Mouse (Mus musculus): ENCODE data around the gene Tdpoz4.
"Not testable (repeated sequence)": the region's sequence is repeated elsewhere in the genome, so short reads cannot be mapped to it uniquely, and the experiment has no call there.

The Tdpoz4 gene

DNA sequence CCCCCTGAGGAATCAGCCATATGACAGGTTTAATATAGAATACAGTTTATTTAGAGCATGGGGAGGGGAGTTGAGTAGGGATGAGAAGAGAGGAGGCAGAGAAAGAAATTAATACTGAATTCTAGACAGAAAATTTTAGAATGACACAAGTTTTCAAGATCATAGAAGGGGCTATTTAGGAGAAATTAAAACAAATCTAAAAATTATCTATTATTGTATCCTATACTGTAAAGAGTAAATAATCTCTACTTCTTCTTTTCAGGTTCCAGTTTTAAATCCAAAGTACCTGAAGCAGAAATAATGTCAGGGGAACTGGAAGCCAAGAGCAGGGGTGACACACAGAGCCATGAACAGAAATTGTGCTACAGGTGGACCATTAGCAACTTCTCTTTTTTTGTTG, at the start of gene Tdpoz4:
Tdpoz4 (plus strand) TSS at position 301 of the 400 bp plus-strand sequence.
- in situ Hi-C loops (cut with MboI, MseI), result loop anchor here (5.0 kb wide), 1 partner anchor 724 kb away; no protein-coding TSS in a partner anchor

DNA sequence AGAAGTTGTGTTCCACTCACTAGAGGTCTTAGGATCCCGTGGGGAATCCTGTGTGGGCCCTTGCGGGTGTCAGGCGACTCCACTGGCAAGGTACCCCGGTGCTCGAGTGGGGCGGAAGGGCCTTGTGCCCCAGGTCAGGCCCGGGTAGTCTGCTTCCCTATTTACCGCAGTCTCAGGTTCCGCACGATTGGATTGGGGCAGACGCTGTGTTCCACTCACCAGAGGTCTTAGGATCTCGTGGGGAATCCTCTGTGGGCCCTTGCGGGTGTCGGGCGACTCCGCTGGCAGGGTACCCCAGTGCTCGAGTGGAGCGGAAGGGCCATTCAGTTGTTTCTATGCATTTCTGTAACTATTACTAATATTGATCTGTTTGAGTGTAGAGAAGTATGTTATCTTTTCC, 42.2 kb upstream of the Tdpoz4 start:
- in situ Hi-C loops (cut with MboI, MseI), result loop anchor here (5.0 kb wide), 1 partner anchor 278 kb away; no protein-coding TSS in a partner anchor

DNA sequence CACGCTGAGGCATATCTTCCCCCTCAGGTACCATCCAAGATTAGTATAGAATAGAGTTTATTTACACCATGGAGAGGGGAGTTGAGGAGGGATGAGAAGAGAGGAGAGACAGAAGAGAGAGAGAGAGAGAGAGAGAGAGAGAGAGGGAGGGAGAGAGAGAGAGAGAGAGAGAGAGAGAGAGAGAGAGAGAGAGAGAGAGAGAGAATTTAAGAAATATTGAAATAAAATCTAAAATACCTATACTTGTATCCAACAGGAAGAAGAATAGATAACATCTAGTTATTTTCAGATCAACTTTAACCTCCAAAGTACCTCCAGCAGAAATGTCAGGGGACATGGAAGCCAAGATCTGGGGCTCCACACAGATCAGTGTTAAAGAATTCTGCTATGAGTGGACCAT, 23.5 kb upstream of the Tdpoz4 start, which contains the start of gene Gm5773:
Gm5773 (plus strand) TSS at position 301 of the 400 bp plus-strand sequence.
- in situ Hi-C loops (cut with MboI, MseI), result not testable (repeated sequence)

DNA sequence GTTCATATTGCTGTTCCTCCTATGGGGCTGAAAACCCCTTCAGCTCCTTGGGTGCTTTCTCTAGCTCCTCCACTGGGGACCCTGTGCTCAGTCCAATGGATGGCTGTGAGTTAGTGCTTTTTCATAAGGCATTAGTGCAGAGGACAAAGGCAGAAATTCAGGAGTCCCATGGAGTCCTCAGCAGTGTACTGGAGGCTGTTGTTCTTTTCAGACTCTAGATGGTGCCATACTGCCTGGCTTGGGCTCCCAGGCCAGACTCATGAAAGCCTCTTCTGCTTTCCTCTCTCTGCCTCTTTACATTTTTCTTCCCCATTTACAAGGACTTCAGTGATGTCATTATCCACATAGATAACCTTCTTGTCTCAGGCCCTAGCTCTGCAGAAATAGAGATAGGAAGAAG, 17.1 kb downstream of the Tdpoz4 start:
- in situ Hi-C loops (cut with MboI, MseI), result not testable (repeated sequence)

DNA sequence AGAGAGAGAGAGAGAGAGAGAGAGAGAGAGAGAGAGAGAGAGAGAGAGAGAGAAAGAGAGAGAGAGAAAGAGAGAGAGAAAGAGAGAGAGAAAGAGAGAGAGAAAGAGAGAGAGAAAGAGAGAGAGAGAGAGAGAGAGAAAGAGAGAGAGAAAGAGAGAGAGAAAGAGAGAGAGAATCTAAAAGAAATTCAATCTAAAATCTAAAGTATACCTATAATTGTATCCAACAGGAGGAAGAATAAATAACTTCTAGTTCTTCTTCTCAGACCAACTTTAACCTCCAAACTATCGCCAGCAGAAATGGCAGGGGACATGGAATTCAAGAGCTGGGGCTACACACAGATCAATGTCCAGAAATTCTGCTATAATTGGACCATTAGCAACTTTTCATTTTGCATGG, 29.5 kb downstream of the Tdpoz4 start, which contains the start of gene Tdpoz3:
Tdpoz3 (plus strand) TSS at position 301 of the 400 bp plus-strand sequence.
- in situ Hi-C loops (cut with MboI, MseI), result loop anchor here (5.0 kb wide), 1 partner anchor 412 kb away; no protein-coding TSS in a partner anchor
